Mouse (Mus musculus) ES-Bruce4 (cell line): ENCODE measurements around the gene Cct5. TPM values are rescaled to one million over a fixed set of nuclear protein-coding genes. Genes with fewer than 3 reads are reported as not detected.

Experiments used
- H3K27ac ChIP-seq: 2 replicates; pipeline ENCODE4 v1.5.1; 2012; ENCODE audit warnings: low read length, inconsistent platforms; ENCODE audit not compliant: insufficient read depth
- H3K27me3 ChIP-seq: 2 replicates; pipeline ENCODE4 v1.6.1; 2012; ENCODE audit warnings: mild to moderate bottlenecking, low read length, inconsistent platforms; ENCODE audit not compliant: control insufficient read depth, poor library complexity, insufficient read depth, severe bottlenecking
- H3K36me3 ChIP-seq: 2 replicates; pipeline ENCODE4 v1.6.1; 2012; ENCODE audit warnings: inconsistent platforms, mild to moderate bottlenecking, low read length, moderate library complexity; ENCODE audit not compliant: control insufficient read depth, poor library complexity, insufficient read depth, severe bottlenecking
- H3K4me1 ChIP-seq: one replicate; pipeline ENCODE4 v1.8.1; 2011; ENCODE audit warnings: low read length; ENCODE audit not compliant: control insufficient read depth, insufficient read depth
- H3K4me3 ChIP-seq: 2 replicates; pipeline ENCODE4 v1.5.1; 2011; ENCODE audit warnings: low read depth, mild to moderate bottlenecking, low read length
- H3K9ac ChIP-seq: 2 replicates; pipeline ENCODE4 v1.6.1; 2012; ENCODE audit warnings: low read depth, mild to moderate bottlenecking, inconsistent platforms; ENCODE audit not compliant: poor library complexity, severe bottlenecking
- H3K9me3 ChIP-seq: replicated peaks from 2 replicates; pipeline ENCODE4 v1.6.1; 2012; ENCODE audit warnings: mild to moderate bottlenecking, low read length, inconsistent platforms; ENCODE audit not compliant: control insufficient read depth, poor library complexity, insufficient read depth, severe bottlenecking
- CTCF ChIP-seq: IDR thresholded peaks from one replicate; pipeline ENCODE4 v1.8.1; 2011; ENCODE audit warnings: low read depth, low read length
- EP300 ChIP-seq: IDR thresholded peaks from 2 replicates; pipeline ENCODE4 v1.6.1; 2011; ENCODE audit warnings: low read depth, low read length; ENCODE audit not compliant: insufficient read depth
- POLR2A ChIP-seq: IDR thresholded peaks from one replicate; pipeline ENCODE4 v1.8.1; 2011; ENCODE audit warnings: low read length; ENCODE audit not compliant: insufficient read depth
- polyA plus RNA-seq: library from polyadenylated mRNA; stranded (reverse); fragments of >200 nt; gene quantifications from 2 replicates; pipeline ENCODE4 v1.2.4, GENCODE M21; 2011; ENCODE audit warnings: low read depth; ENCODE audit not compliant: missing spikeins, insufficient read depth, insufficient read length

Cct5 gene
- polyA plus RNA-seq, 1 experiment = 659 TPM

DNA sequence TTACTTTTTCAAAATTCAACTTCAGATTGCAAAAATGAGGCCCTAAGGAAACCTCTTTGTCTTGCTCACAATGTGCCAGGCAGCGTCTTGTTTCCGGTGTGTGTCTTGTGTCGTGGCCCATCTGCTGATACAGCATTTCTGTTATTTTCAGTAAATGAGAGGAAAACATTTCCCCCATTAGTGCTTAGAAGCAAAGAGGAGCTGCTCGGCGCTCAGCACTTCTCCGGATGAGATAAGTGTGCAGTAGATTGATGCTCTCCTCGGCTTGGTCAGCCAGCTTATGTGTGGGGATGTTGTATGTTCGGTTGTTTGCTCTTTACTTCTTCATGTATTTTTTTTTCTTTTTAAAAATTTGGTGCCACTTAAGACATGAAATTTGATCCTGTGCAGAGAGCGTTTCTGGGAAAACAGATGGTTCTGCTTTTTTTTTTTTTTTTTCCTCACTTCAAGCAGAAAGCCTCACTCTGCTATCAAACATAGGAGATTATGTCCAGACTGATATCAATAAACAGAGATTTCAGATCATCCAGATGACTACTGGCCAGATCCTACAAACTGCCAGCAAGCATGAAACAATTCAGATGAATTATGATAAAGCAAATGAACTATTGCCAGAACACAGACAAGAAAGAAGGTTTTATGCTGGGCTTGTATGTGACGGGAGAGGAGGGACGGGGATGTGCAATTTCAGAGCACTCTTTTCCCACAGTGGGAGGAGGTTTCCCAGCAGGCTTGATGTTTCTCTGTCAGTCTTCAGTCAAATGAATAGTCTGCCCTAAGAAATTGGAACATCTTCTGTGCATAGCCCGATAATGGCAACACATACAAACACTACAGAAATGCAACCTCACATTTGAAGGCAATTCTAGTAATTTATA lies 25.9 kb upstream of the Cct5 start:
- Histone ChIP-seq H3K27me3 (no peaks in the 10 kb centered on the region), H3K9me3 (no peaks in the 10 kb centered on the region), H3K4me3 (no peak overlapping the region), H3K9ac (no peak overlapping the region), H3K27ac (no peak overlapping the region), H3K36me3 (no peaks in the 10 kb centered on the region), H3K4me1 (no peaks in the 10 kb centered on the region)
- no peak for TF ChIP-seq CTCF
- TF ChIP-seq POLR2A = no peak
- TF ChIP-seq EP300 = no peak

DNA sequence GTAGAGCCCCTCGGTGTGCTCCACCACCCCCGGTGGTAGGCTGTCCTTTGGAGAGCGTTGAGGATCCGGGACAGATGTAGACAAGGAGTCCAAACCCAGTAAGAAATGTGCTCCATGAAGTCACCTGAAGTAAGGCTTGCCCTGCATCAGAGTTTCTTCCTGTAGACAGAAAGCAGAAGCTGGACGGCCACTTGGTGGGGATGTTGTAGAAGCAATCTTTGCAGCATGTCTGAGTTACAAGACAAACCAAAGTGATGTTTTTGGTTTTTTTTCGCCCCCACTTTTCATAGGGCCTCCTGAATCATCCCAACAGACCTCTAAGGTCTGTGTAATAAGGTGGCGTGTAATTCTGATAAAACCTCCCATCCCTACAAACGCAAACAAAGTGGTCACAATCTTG lies 17.9 kb upstream of the Cct5 start:
- no peaks in the 10 kb centered on the region for H3K36me3 ChIP-seq
- H3K4me3 ChIP-seq = no peak overlapping the region
- no peaks in the 10 kb centered on the region for H3K27me3 ChIP-seq
- H3K9ac ChIP-seq = no peak overlapping the region
- no peak for TF ChIP-seq EP300
- TF ChIP-seq POLR2A = no peak
- TF ChIP-seq CTCF = no peak
- no peaks in the 10 kb centered on the region for H3K9me3 ChIP-seq
- H3K4me1 ChIP-seq = no peaks in the 10 kb centered on the region
- H3K27ac ChIP-seq = no peak overlapping the region

DNA sequence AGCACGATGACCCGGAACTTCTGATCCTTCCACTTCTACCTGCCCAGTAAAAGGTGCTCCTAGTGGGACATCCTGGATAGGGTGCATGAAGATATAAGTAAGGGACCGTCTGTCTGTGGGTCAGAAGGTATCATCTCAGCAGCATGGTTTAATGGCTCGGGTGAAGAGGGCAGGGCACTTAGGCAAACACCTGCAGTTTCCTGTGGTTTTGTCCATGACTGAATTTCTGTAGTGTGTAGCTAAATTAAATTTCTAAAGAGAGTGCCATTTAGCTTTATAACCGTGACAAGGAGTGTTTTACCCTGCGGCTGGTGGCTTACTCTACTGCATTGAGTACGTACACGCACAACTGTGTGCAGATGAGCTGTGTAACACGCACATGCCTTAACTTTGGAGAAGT lies 15.7 kb upstream of the Cct5 start:
- no peak overlapping the region for H3K27ac ChIP-seq
- H3K4me1 ChIP-seq = no peaks in the 10 kb centered on the region
- H3K4me3 ChIP-seq = no peak overlapping the region
- no peaks in the 10 kb centered on the region for H3K9me3 ChIP-seq
- TF ChIP-seq POLR2A (no peak), EP300 (no peak), CTCF (no peak)
- no peaks in the 10 kb centered on the region for H3K36me3 ChIP-seq
- no peak overlapping the region for H3K9ac ChIP-seq
- H3K27me3 ChIP-seq = no peaks in the 10 kb centered on the region

DNA sequence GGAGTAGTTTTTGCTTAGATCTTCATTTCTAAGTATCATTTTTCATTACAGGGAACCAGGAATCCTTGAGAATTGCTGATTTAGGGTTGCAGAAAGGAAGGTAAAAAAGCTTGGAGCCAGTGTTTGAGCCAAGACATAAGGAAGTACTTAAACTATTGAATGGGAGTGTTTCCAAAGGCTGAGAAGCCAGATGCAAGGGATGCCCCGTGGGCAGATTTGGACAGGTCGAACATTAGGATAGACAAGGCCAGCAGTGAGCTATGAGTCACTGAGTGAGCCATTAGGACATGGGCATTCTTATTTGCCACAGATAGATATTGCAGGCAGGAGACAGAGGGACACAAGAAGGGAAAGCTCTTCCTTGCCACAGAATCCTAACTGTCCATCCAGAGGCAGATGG lies 13.1 kb upstream of the Cct5 start:
- no peaks in the 10 kb centered on the region for H3K36me3 ChIP-seq
- no peak overlapping the region for H3K4me3 ChIP-seq
- TF ChIP-seq CTCF = no peak
- TF ChIP-seq POLR2A = no peak
- TF ChIP-seq EP300 = no peak
- H3K9ac ChIP-seq = no peak overlapping the region
- H3K9me3 ChIP-seq = no peaks in the 10 kb centered on the region
- no peak overlapping the region for H3K27ac ChIP-seq
- H3K4me1 ChIP-seq = no peaks in the 10 kb centered on the region
- no peaks in the 10 kb centered on the region for H3K27me3 ChIP-seq

DNA sequence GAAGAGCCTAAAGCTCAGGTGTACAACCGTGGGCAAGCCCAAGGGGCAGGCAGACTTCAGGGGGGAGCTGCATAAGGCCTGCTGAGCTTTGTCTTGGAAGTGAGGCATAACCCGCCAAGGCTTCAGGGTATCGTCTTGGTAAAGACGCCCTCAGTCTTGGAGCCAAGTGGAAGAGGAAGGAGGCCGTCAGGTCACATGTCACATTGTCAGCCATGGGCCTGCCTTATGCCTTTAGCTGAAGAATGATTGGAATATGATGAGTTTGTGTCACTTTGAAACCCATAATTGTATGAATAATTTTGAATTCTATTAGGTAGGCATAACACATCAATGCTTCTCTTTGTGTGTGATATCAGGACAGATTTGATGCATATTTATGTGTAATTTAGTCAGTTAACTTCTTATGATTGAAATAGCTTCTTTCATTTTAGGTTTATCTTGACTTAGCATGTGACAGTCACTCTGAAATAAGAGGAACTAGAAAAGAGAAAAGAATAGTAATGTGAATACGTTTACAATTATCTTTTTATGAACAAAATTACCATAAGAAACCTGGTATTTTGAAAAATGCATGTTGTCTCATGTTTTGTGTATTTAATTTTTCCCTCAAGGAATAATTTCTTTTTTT lies 12.3 kb upstream of the Cct5 start:
- Histone ChIP-seq H3K9ac (no peak overlapping the region), H3K36me3 (no peaks in the 10 kb centered on the region), H3K9me3 (no peaks in the 10 kb centered on the region), H3K27ac (no peak overlapping the region), H3K27me3 (no peaks in the 10 kb centered on the region), H3K4me3 (no peak overlapping the region), H3K4me1 (no peaks in the 10 kb centered on the region)
- no peak for TF ChIP-seq POLR2A
- TF ChIP-seq EP300 = no peak
- no peak for TF ChIP-seq CTCF

DNA sequence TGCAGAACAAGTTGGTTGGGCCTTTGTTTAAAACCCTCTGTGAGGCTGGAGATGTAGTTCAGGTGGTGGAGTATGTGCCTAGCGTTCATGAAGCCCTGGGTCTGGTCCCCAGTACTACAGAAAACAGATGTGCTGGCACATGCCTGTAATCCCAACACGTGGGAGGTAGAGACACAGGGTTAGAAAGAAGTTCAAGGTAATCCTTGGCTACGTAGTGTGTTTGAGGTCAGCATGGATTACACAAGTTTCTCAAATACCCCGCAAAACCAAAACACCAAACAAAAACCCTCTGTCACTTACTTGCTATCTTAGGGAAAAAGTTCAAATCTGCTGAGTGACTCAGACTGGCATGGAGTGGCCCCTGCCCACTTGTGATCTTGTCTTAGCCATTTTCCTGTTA lies 10.4 kb upstream of the Cct5 start:
- H3K36me3 ChIP-seq = no peaks in the 10 kb centered on the region
- H3K27ac ChIP-seq = no peak overlapping the region
- H3K9ac ChIP-seq = no peak overlapping the region
- no peak overlapping the region for H3K4me3 ChIP-seq
- no peak for TF ChIP-seq POLR2A
- TF ChIP-seq CTCF = no peak
- TF ChIP-seq EP300 = no peak
- H3K27me3 ChIP-seq = no peaks in the 10 kb centered on the region
- H3K4me1 ChIP-seq = no peaks in the 10 kb centered on the region
- H3K9me3 ChIP-seq = no peaks in the 10 kb centered on the region
